Mouse (Mus musculus): ENCODE data around the gene Gm973. TPM values are rescaled to one million over a fixed set of nuclear protein-coding genes. Genes with fewer than 3 reads are reported as not detected.

The Gm973 gene
- polyA plus RNA-seq, 1 experiment from 2014 or later, result 0.73 TPM

- Histone ChIP-seq H3K27ac (peak overlapping the region; percentile 61; the same call in 1 of the 2 replicates), H3K4me1 (peaks cover 34% of the 10 kb centered on the region), H3K4me2 (no peak overlapping the region), H3K4me3 (replicated peaks) (no peak overlapping the region), H3K36me3 (no peaks in the 10 kb centered on the region), H3K27me3 (peaks cover 15% of the 10 kb centered on the region), H3K9me3 (replicated peaks) (no peaks in the 10 kb centered on the region), H3K9ac (no peak overlapping the region)
- 56% methylated on average over 9 of the region's 9 CpGs for WGBS
- no peak for ATAC-seq (replicated peaks; ENCODE audit: low FRiP score)
Measured at GRCm38 (mm10) chr1:59595609-59596008, 79.5 kb downstream of the Gm973 start.

DNA sequence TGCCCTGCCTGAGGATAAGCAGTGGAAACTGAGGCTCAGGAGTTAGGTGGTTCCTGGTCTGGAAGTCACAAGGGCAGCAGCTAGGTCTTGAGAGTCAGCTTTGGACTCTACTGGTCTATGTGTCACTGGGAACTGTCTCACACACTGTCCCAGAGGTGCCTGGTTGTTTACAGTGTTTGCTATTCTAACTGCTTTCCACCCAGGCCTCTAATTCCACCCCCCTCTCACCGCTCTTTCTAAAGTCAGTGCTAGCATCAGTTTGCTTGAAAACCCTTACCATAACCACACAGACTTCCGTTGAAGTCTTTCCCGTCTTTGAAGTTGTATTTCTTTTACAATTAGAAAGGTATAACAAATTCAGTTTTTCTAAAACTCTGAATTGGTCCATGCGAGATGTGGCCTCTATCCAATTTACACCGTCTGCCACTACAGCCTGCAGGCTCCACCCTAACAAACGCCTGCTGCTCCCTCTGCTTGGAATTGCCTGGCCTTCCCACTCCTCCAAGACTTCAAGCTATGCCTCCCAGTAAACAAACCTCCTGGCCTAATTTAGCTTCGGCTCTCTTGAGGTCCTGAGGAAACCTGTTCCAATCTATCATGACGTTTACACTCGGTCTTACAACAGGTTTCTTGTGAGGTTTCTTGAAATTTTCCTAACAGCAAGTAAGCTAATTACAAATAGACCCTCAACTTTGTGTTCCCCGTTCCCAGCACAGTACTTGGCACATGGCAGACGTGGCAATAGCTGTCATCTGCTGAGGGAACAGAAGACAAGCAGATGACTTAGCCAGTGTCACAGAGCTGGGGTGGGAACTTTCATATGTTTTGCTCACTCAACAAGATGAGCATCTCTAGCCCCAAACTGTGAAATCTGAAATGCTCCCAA, 86.7 kb downstream of the Gm973 start:
- Histone ChIP-seq H3K36me3 (no peaks in the 10 kb centered on the region), H3K9me3 (replicated peaks) (no peaks in the 10 kb centered on the region), H3K9ac (no peak overlapping the region), H3K27ac (no peak overlapping the region), H3K4me3 (replicated peaks) (no peak overlapping the region), H3K27me3 (no peaks in the 10 kb centered on the region), H3K4me1 (peaks cover 11% of the 10 kb centered on the region), H3K4me2 (no peak overlapping the region)
- WGBS, result 48% methylated on average over 11 of the region's 11 CpGs
- no peak for ATAC-seq (replicated peaks; ENCODE audit: low FRiP score)

DNA sequence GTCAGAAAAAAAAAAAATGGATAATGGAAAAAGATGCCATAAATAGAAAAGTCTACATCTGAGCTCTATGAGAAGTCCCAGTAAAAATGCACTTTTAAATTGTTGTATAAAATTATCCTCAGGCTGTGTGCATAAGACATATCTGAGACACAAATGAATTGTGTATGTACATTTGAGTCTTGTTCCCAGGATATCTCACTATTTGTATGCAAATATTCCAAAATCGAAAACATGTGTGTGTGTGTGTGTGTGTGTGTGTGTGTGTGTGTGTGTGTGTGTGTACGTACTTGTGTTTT, 87.3 kb downstream of the Gm973 start:
- H3K36me3 ChIP-seq, result no peaks in the 10 kb centered on the region
- H3K9ac ChIP-seq, result no peak overlapping the region
- no peak overlapping the region for H3K4me2 ChIP-seq
- no peak for ATAC-seq (replicated peaks; ENCODE audit: low FRiP score)
- no peaks in the 10 kb centered on the region for H3K27me3 ChIP-seq
- peaks cover 11% of the 10 kb centered on the region for H3K4me1 ChIP-seq
- no peak overlapping the region for H3K4me3 ChIP-seq (replicated peaks)
- H3K27ac ChIP-seq, result no peak overlapping the region
- WGBS, result 87% methylated on average over 2 of the region's 2 CpGs
- H3K9me3 ChIP-seq (replicated peaks), result no peaks in the 10 kb centered on the region

- Histone ChIP-seq H3K27ac (no peak overlapping the region), H3K4me3 (replicated peaks) (no peak overlapping the region), H3K4me1 (peaks cover 13% of the 10 kb centered on the region), H3K9me3 (replicated peaks) (no peaks in the 10 kb centered on the region), H3K27me3 (no peaks in the 10 kb centered on the region), H3K4me2 (peak overlapping the region; percentile 36; the same call in 1 of the 2 replicates), H3K36me3 (no peaks in the 10 kb centered on the region), H3K9ac (no peak overlapping the region)
- ATAC-seq (replicated peaks; ENCODE audit: low FRiP score), result 0 out of 2 replicates have a peak, but pooled peaks have one; percentile 52
- WGBS, result 30% methylated on average over 11 of the region's 11 CpGs
Measured at GRCm38 (mm10) chr1:59603893-59604292, 87.8 kb downstream of the Gm973 start.

DNA sequence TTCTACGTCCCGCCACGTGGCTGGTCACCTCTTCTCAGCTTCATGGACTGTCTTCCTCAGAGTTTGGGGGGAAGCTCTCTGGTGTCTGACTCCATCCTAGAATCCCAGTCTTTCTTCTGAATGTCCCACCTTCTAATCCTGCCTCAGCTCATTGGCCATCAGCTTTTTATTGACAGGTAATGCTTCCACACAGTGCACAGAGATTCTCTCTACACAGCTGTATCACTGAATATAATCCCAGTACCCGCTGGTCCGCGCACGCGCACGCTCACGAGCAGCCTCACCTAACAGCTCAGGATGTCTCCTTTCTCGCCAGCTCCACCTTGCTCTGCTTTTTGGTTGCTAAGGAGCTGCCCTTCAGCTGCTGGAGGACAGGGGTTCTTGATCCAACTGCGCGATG, 90.4 kb downstream of the Gm973 start:
- Histone ChIP-seq H3K4me2 (no peak overlapping the region), H3K27me3 (no peaks in the 10 kb centered on the region), H3K4me1 (peaks cover 22% of the 10 kb centered on the region), H3K4me3 (replicated peaks) (no peak overlapping the region), H3K27ac (no peak overlapping the region), H3K9ac (no peak overlapping the region), H3K36me3 (no peaks in the 10 kb centered on the region), H3K9me3 (replicated peaks) (no peaks in the 10 kb centered on the region)
- WGBS, result 91% methylated on average over 13 of the region's 13 CpGs
- no peak for ATAC-seq (replicated peaks; ENCODE audit: low FRiP score)

DNA sequence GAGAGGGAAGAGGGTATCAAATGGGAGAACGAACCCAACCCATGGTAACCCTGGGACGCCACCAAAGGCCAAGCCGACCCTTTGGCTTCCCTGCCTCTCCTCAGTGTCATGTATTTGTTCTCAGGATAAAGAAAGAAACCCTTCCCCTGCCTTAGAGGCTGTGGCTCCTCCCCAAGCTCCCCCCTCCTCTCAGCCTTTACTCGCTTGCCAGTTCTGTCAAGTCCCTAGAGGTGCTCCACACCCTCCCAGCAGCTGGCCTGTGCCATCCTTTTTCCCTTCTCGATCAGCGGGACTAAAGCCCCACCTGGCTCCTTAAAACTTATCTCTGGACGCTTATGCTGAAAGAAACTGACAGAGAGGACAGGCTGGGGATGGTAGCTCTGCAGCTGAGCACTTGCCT, 91.0 kb downstream of the Gm973 start:
- no peak overlapping the region for H3K27ac ChIP-seq
- no peak overlapping the region for H3K4me3 ChIP-seq (replicated peaks)
- WGBS, result 67% methylated on average over 7 of the region's 7 CpGs
- no peaks in the 10 kb centered on the region for H3K36me3 ChIP-seq
- no peak overlapping the region for H3K9ac ChIP-seq
- H3K4me2 ChIP-seq, result no peak overlapping the region
- peaks cover 22% of the 10 kb centered on the region for H3K4me1 ChIP-seq
- no peak for ATAC-seq (replicated peaks; ENCODE audit: low FRiP score)
- no peaks in the 10 kb centered on the region for H3K27me3 ChIP-seq
- H3K9me3 ChIP-seq (replicated peaks), result no peaks in the 10 kb centered on the region

DNA sequence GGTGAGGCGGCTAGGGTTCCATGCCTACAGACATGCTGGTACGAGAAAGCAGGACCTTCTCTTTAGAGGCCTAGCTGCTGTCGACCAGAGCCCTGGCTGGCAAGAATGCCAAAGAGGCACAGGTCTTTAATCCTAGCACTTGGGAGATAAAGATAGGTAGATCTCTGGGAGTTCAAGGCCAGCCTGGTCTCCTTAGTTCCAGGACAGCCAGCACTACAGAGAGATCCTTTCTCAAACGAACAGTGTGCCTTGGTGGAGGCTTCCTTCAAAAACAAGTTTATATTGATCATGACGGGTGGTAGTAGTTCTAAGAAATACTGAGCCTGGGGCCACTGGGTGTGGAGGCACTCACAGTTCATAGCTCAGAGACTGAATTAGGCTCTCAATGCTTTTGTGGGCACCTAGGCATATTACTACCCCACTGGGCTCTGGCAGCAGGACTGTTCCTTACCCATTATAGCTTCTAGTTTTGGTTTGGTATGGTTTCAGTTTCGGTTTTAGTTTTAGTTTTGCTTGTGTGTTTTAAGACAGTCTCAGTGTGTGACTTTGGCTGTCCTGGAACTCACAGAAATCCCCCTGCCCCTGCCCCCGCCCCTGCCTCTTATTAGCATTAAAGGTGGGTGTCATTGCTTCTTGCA, 92.2 kb downstream of the Gm973 start:
- WGBS, result 90% methylated on average over 7 of the region's 7 CpGs
- no peak for ATAC-seq (replicated peaks; ENCODE audit: low FRiP score)
- no peak overlapping the region for H3K4me3 ChIP-seq (replicated peaks)
- H3K9me3 ChIP-seq (replicated peaks), result no peaks in the 10 kb centered on the region
- H3K4me1 ChIP-seq, result peaks cover 19% of the 10 kb centered on the region
- no peak overlapping the region for H3K4me2 ChIP-seq
- no peaks in the 10 kb centered on the region for H3K36me3 ChIP-seq
- no peak overlapping the region for H3K9ac ChIP-seq
- H3K27ac ChIP-seq, result no peak overlapping the region
- H3K27me3 ChIP-seq, result no peaks in the 10 kb centered on the region

DNA sequence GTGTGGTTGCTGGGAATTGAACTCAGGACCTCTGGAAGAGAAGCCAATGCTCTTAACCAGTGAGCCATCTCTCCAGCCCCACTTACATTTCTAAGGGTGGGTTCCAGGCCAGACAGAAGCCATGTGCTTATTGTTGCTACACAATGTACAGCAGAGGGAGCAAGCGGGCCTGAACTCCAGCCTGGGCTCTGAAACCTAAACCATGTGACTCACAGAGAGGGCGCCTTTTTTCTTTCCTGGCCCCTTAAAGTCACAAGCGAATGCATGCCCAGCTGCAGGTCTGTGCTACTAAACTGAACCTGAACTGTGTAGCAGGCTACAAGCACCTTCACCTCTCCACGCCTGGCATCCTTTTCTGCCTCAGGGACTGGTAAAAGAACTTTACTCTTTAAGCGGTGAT, 92.9 kb downstream of the Gm973 start:
- ATAC-seq (replicated peaks; ENCODE audit: low FRiP score), result no peak
- Histone ChIP-seq H3K4me1 (peaks cover 16% of the 10 kb centered on the region), H3K27me3 (no peaks in the 10 kb centered on the region), H3K36me3 (no peaks in the 10 kb centered on the region), H3K9me3 (replicated peaks) (no peaks in the 10 kb centered on the region), H3K9ac (no peak overlapping the region), H3K4me2 (no peak overlapping the region), H3K27ac (peak overlapping the region; percentile 37; the same call in 1 of the 2 replicates), H3K4me3 (replicated peaks) (no peak overlapping the region)
- WGBS, result 67% methylated on average over 5 of the region's 5 CpGs

GRCm38 (mm10) chr1:59609458-59609857, 93.4 kb downstream of the Gm973 start:
- Histone ChIP-seq H3K4me3 (replicated peaks) (no peak overlapping the region), H3K27me3 (no peaks in the 10 kb centered on the region), H3K4me2 (no peak overlapping the region), H3K27ac (peak overlapping the region; percentile 77), H3K36me3 (no peaks in the 10 kb centered on the region), H3K9me3 (replicated peaks) (no peaks in the 10 kb centered on the region), H3K4me1 (peaks cover 11% of the 10 kb centered on the region), H3K9ac (no peak overlapping the region)
- WGBS, result 88% methylated on average over 4 of the region's 4 CpGs
- ATAC-seq (replicated peaks; ENCODE audit: low FRiP score), result no peak

- WGBS, result 47% methylated on average over 10 of the region's 10 CpGs
- Histone ChIP-seq H3K4me3 (replicated peaks) (no peak overlapping the region), H3K27ac (peak overlapping the region; percentile 77), H3K4me1 (peaks cover 11% of the 10 kb centered on the region), H3K27me3 (no peaks in the 10 kb centered on the region), H3K9me3 (replicated peaks) (no peaks in the 10 kb centered on the region), H3K4me2 (no peak overlapping the region), H3K36me3 (no peaks in the 10 kb centered on the region), H3K9ac (no peak overlapping the region)
- peak; percentile 58; the same call in 1 of the 2 replicates for ATAC-seq (replicated peaks; ENCODE audit: low FRiP score)
Measured at GRCm38 (mm10) chr1:59609896-59610295, 93.8 kb downstream of the Gm973 start.

GRCm38 (mm10) chr1:59610929-59611328, 94.9 kb downstream of the Gm973 start:
- WGBS, result 88% methylated on average over 3 of the region's 3 CpGs
- ATAC-seq (replicated peaks; ENCODE audit: low FRiP score), result no peak
- Histone ChIP-seq H3K27ac (peak overlapping the region; percentile 77; the same call in 1 of the 2 replicates), H3K27me3 (no peaks in the 10 kb centered on the region), H3K9me3 (replicated peaks) (no peaks in the 10 kb centered on the region), H3K4me1 (peaks cover 11% of the 10 kb centered on the region), H3K4me3 (replicated peaks) (no peak overlapping the region), H3K36me3 (no peaks in the 10 kb centered on the region), H3K9ac (no peak overlapping the region), H3K4me2 (no peak overlapping the region)

DNA sequence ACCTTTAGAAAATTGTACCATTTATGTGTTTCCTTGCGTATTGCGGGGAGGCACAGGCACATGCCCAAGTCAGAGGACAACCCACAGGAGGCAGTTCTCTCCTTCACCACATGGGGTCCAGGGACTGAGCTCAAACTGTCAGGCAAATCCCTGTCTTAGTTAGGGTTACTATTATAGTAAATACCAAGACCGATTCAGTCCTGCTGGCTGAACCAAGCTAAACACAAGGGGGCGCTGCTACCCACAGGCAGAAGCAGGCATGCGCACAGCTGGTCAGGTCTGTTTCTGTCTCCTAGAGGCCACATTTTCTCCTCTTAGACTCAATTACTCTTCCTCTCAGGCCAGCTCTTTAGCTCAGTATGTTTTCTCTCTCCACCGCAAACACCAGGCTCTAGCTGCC, 97.7 kb downstream of the Gm973 start:
- H3K4me1 ChIP-seq, result peaks cover 11% of the 10 kb centered on the region
- no peak overlapping the region for H3K4me2 ChIP-seq
- no peaks in the 10 kb centered on the region for H3K9me3 ChIP-seq (replicated peaks)
- no peak overlapping the region for H3K4me3 ChIP-seq (replicated peaks)
- H3K27ac ChIP-seq, result no peak overlapping the region
- no peaks in the 10 kb centered on the region for H3K27me3 ChIP-seq
- H3K36me3 ChIP-seq, result no peaks in the 10 kb centered on the region
- no peak overlapping the region for H3K9ac ChIP-seq
- WGBS, result 56% methylated on average over 6 of the region's 6 CpGs
- 0 out of 2 replicates have a peak, but pooled peaks have one; percentile 15 for ATAC-seq (replicated peaks; ENCODE audit: low FRiP score)
